Mouse (Mus musculus): Measurements from ENCODE around the gene Ltbp1. TPM values are rescaled to one million over a fixed set of nuclear protein-coding genes. Genes with fewer than 3 reads are reported as not detected.
A peak's percentile ranks its signal among the peaks of the same experiment; 100 is the strongest.

Gene Ltbp1
- polyA plus RNA-seq, 1 experiment: 4.7 TPM

GRCm38 (mm10) chr17:75073887-75074286 lies 68.5 kb downstream of the Ltbp1 start:
- TF ChIP-seq CTCF (IDR thresholded peaks at IDR 0.05; ENCODE audit: extremely low read depth, insufficient read depth, low read length): no peak
- TF ChIP-seq POLR2A (IDR thresholded peaks at IDR 0.05; ENCODE audit: extremely low read depth, insufficient read depth, low read length): no peak
- Histone ChIP-seq H3K4me3 (ENCODE audit: insufficient read depth, low read length) (no peak overlapping the region), H3K4me1 (ENCODE audit: control insufficient read depth, insufficient read depth, low read length) (no peaks in the 10 kb centered on the region), H3K27ac (ENCODE audit: insufficient read depth, low read length) (no peak overlapping the region)

GRCm38 (mm10) chr17:75074978-75075699 lies 69.8 kb downstream of the Ltbp1 start:
- TF ChIP-seq CTCF (IDR thresholded peaks at IDR 0.05; ENCODE audit: extremely low read depth, insufficient read depth, low read length) (peak; percentile 40), POLR2A (IDR thresholded peaks at IDR 0.05; ENCODE audit: extremely low read depth, insufficient read depth, low read length) (no peak)

DNA sequence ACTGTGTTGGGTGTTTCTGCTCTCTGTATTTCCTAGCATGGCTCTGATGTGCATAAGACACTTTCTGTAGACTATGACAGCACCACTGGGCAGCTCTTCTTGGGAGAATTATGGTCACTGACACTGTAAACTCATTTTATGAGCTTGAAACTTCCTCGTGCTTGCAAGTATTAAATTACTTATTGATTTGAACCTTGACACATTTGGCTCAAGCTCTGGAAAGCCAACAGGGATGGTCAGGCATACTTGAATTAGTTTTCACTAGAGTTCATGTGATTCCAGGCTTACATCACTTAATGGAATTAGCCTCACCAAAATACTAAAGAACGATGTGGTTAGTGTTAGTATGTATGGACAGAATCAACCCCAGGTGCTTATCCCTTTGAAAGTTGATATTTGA lies 76.0 kb downstream of the Ltbp1 start:
- Histone ChIP-seq H3K27ac (ENCODE audit: insufficient read depth, low read length) (no peak overlapping the region), H3K4me3 (ENCODE audit: insufficient read depth, low read length) (no peak overlapping the region), H3K4me1 (ENCODE audit: control insufficient read depth, insufficient read depth, low read length) (no peaks in the 10 kb centered on the region)
- TF ChIP-seq POLR2A (IDR thresholded peaks at IDR 0.05; ENCODE audit: extremely low read depth, insufficient read depth, low read length) (no peak), CTCF (IDR thresholded peaks at IDR 0.05; ENCODE audit: extremely low read depth, insufficient read depth, low read length) (no peak)

More at GRCm38 (mm10) chr17:75074978-75075699, 69.8 kb downstream of the Ltbp1 start:
- no peak overlapping the region for H3K27ac ChIP-seq (ENCODE audit: insufficient read depth, low read length)
- no peaks in the 10 kb centered on the region for H3K4me1 ChIP-seq (ENCODE audit: control insufficient read depth, insufficient read depth, low read length)
- H3K4me3 ChIP-seq (ENCODE audit: insufficient read depth, low read length): no peak overlapping the region; the same call in 1 of the 2 replicates

DNA sequence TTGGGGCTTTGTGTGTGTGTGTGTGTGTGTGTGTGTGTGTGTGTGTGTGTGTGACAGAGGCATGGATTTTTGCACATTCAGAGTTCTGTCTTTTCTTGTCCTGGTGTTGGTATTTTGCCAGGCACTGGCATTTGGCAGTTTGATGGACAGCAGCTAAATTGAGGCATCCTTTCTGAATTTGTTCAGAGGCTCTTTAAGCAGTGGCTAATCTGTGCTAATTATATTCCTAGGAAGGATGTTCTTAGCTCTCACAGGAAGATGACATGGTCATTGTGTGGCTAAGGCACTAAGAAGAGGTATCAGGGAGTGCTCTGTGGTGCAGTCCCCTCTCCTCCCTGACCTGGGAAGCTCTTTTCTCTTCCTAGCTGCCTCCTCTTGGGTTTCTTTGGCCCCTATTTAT lies 77.1 kb downstream of the Ltbp1 start:
- H3K27ac ChIP-seq (ENCODE audit: insufficient read depth, low read length): no peak overlapping the region
- no peaks in the 10 kb centered on the region for H3K4me1 ChIP-seq (ENCODE audit: control insufficient read depth, insufficient read depth, low read length)
- TF ChIP-seq POLR2A (IDR thresholded peaks at IDR 0.05; ENCODE audit: extremely low read depth, insufficient read depth, low read length): no peak
- no peak for TF ChIP-seq CTCF (IDR thresholded peaks at IDR 0.05; ENCODE audit: extremely low read depth, insufficient read depth, low read length)
- no peak overlapping the region for H3K4me3 ChIP-seq (ENCODE audit: insufficient read depth, low read length)

GRCm38 (mm10) chr17:75087296-75087941 lies 82.1 kb downstream of the Ltbp1 start:
- Histone ChIP-seq H3K4me1 (ENCODE audit: control insufficient read depth, insufficient read depth, low read length) (no peaks in the 10 kb centered on the region; the same call in 1 of the 2 replicates), H3K27ac (ENCODE audit: insufficient read depth, low read length) (no peak overlapping the region), H3K4me3 (ENCODE audit: insufficient read depth, low read length) (no peak overlapping the region)
- TF ChIP-seq CTCF (IDR thresholded peaks at IDR 0.05; ENCODE audit: extremely low read depth, insufficient read depth, low read length) (peak; percentile 53), POLR2A (IDR thresholded peaks at IDR 0.05; ENCODE audit: extremely low read depth, insufficient read depth, low read length) (no peak)

GRCm38 (mm10) chr17:75088232-75088631 lies 82.9 kb downstream of the Ltbp1 start:
- Histone ChIP-seq H3K4me3 (ENCODE audit: insufficient read depth, low read length) (no peak overlapping the region), H3K4me1 (ENCODE audit: control insufficient read depth, insufficient read depth, low read length) (no peaks in the 10 kb centered on the region; the same call in 1 of the 2 replicates), H3K27ac (ENCODE audit: insufficient read depth, low read length) (no peak overlapping the region)
- TF ChIP-seq CTCF (IDR thresholded peaks at IDR 0.05; ENCODE audit: extremely low read depth, insufficient read depth, low read length) (no peak), POLR2A (IDR thresholded peaks at IDR 0.05; ENCODE audit: extremely low read depth, insufficient read depth, low read length) (no peak)

GRCm38 (mm10) chr17:75088727-75089126 lies 83.4 kb downstream of the Ltbp1 start:
- Histone ChIP-seq H3K4me3 (ENCODE audit: insufficient read depth, low read length) (no peak overlapping the region), H3K27ac (ENCODE audit: insufficient read depth, low read length) (no peak overlapping the region), H3K4me1 (ENCODE audit: control insufficient read depth, insufficient read depth, low read length) (no peaks in the 10 kb centered on the region; the same call in 1 of the 2 replicates)
- TF ChIP-seq POLR2A (IDR thresholded peaks at IDR 0.05; ENCODE audit: extremely low read depth, insufficient read depth, low read length) (no peak), CTCF (IDR thresholded peaks at IDR 0.05; ENCODE audit: extremely low read depth, insufficient read depth, low read length) (peak; percentile 53)

DNA sequence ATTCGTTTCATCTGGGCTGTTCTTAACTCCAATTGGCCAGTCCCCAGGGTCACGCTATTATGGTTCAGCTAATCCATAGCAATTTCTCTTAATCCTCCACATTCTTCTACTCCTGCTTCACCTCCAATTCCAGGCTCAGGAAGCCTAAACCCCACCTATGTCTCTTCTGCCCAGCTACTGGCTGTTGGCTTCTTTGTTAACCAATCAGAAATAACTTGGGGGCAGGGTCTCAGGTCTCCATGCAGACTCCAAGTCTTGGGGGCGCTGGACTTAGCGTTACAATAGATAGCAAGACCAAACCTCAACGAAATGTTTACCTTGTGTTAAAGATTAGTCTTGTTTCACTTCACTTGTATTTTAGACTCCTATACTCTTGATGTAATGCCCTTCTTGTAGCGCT lies 85.2 kb downstream of the Ltbp1 start:
- no peak overlapping the region for H3K4me3 ChIP-seq (ENCODE audit: insufficient read depth, low read length)
- H3K4me1 ChIP-seq (ENCODE audit: control insufficient read depth, insufficient read depth, low read length): no peaks in the 10 kb centered on the region; the same call in 1 of the 2 replicates
- H3K27ac ChIP-seq (ENCODE audit: insufficient read depth, low read length): no peak overlapping the region
- TF ChIP-seq POLR2A (IDR thresholded peaks at IDR 0.05; ENCODE audit: extremely low read depth, insufficient read depth, low read length) (no peak), CTCF (IDR thresholded peaks at IDR 0.05; ENCODE audit: extremely low read depth, insufficient read depth, low read length) (no peak)

DNA sequence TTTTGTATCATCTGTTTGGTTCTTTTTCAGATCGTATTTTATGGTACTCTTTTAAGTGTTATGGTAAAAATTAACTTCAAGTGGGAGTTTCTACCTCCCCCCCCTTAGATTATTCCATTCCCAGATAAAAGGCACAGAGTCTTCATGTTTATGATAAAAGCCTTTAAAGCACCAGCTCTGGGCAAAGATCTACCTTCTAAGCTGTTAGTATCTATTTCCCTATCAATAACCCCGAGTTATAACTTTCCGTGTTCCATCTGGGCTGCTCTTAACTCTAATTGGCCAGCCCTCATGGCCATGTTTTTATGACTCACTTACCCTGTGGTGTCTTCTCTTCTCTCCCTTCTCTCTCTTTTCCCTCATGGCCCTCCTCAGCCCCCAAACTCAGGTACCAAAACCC lies 88.2 kb downstream of the Ltbp1 start:
- no peak overlapping the region for H3K4me3 ChIP-seq (ENCODE audit: insufficient read depth, low read length)
- TF ChIP-seq CTCF (IDR thresholded peaks at IDR 0.05; ENCODE audit: extremely low read depth, insufficient read depth, low read length) (no peak), POLR2A (IDR thresholded peaks at IDR 0.05; ENCODE audit: extremely low read depth, insufficient read depth, low read length) (no peak)
- no peak overlapping the region for H3K27ac ChIP-seq (ENCODE audit: insufficient read depth, low read length)
- H3K4me1 ChIP-seq (ENCODE audit: control insufficient read depth, insufficient read depth, low read length): no peaks in the 10 kb centered on the region

DNA sequence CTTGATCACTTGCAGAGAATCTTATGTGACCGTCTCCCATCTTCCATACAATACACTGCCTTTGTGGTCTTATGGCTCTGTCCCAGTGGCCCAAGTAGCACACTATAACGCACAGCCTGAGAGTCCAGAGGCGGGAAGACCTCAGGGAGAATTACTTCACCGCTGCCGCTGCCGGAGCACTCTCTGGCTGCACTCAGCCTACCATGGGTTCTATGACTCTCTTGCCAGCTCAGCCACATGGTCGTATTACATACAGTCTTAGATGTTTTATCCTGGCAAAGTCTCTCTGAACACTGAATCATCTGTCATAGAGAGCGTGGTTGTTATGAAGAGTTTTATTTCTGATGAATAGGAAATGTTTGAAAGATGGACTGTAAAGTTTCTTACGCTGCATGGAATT lies 89.2 kb downstream of the Ltbp1 start:
- H3K27ac ChIP-seq (ENCODE audit: insufficient read depth, low read length): no peak overlapping the region
- no peak for TF ChIP-seq POLR2A (IDR thresholded peaks at IDR 0.05; ENCODE audit: extremely low read depth, insufficient read depth, low read length)
- no peaks in the 10 kb centered on the region for H3K4me1 ChIP-seq (ENCODE audit: control insufficient read depth, insufficient read depth, low read length)
- H3K4me3 ChIP-seq (ENCODE audit: insufficient read depth, low read length): no peak overlapping the region
